Mouse (Mus musculus) ES-Bruce4 (cell line): ENCODE results near the gene Mybl2. TPM values are rescaled to one million over a fixed set of nuclear protein-coding genes. Genes with fewer than 3 reads are reported as not detected.

Source experiments
- H3K27ac ChIP-seq: 2 replicates; pipeline ENCODE4 v1.5.1; 2012; ENCODE audit warnings: low read length, inconsistent platforms; ENCODE audit not compliant: insufficient read depth
- H3K27me3 ChIP-seq: 2 replicates; pipeline ENCODE4 v1.6.1; 2012; ENCODE audit warnings: mild to moderate bottlenecking, low read length, inconsistent platforms; ENCODE audit not compliant: control insufficient read depth, poor library complexity, insufficient read depth, severe bottlenecking
- H3K36me3 ChIP-seq: 2 replicates; pipeline ENCODE4 v1.6.1; 2012; ENCODE audit warnings: inconsistent platforms, mild to moderate bottlenecking, low read length, moderate library complexity; ENCODE audit not compliant: control insufficient read depth, poor library complexity, insufficient read depth, severe bottlenecking
- H3K4me1 ChIP-seq: one replicate; pipeline ENCODE4 v1.8.1; 2011; ENCODE audit warnings: low read length; ENCODE audit not compliant: control insufficient read depth, insufficient read depth
- H3K4me3 ChIP-seq: 2 replicates; pipeline ENCODE4 v1.5.1; 2011; ENCODE audit warnings: low read depth, mild to moderate bottlenecking, low read length
- H3K9ac ChIP-seq: 2 replicates; pipeline ENCODE4 v1.6.1; 2012; ENCODE audit warnings: low read depth, mild to moderate bottlenecking, inconsistent platforms; ENCODE audit not compliant: poor library complexity, severe bottlenecking
- H3K9me3 ChIP-seq: replicated peaks from 2 replicates; pipeline ENCODE4 v1.6.1; 2012; ENCODE audit warnings: mild to moderate bottlenecking, low read length, inconsistent platforms; ENCODE audit not compliant: control insufficient read depth, poor library complexity, insufficient read depth, severe bottlenecking
- CTCF ChIP-seq: IDR thresholded peaks from one replicate; pipeline ENCODE4 v1.8.1; 2011; ENCODE audit warnings: low read depth, low read length
- EP300 ChIP-seq: IDR thresholded peaks from 2 replicates; pipeline ENCODE4 v1.6.1; 2011; ENCODE audit warnings: low read depth, low read length; ENCODE audit not compliant: insufficient read depth
- POLR2A ChIP-seq: IDR thresholded peaks from one replicate; pipeline ENCODE4 v1.8.1; 2011; ENCODE audit warnings: low read length; ENCODE audit not compliant: insufficient read depth
- polyA plus RNA-seq: library from polyadenylated mRNA; stranded (reverse); fragments of >200 nt; gene quantifications from 2 replicates; pipeline ENCODE4 v1.2.4, GENCODE M21; 2011; ENCODE audit warnings: low read depth; ENCODE audit not compliant: missing spikeins, insufficient read depth, insufficient read length

Gene Mybl2
- polyA plus RNA-seq, 1 experiment, result 471 TPM

- peaks cover 48% of the 10 kb centered on the region for H3K36me3 ChIP-seq
- TF ChIP-seq EP300 (no peak), CTCF (no peak), POLR2A (no peak)
- H3K4me3 ChIP-seq, result no peak overlapping the region
- H3K9me3 ChIP-seq, result no peaks in the 10 kb centered on the region
- no peaks in the 10 kb centered on the region for H3K4me1 ChIP-seq
- peak overlapping the region; percentile 8 for H3K27ac ChIP-seq
- no peaks in the 10 kb centered on the region for H3K27me3 ChIP-seq
- H3K9ac ChIP-seq, result no peak overlapping the region
Observed at GRCm38 (mm10) chr2:163085047-163085446, 30.6 kb downstream of the Mybl2 start.

GRCm38 (mm10) chr2:163086561-163086960 lies 32.1 kb downstream of the Mybl2 start:
- H3K36me3 ChIP-seq, result peaks cover 36% of the 10 kb centered on the region
- no peak for TF ChIP-seq POLR2A
- no peak for TF ChIP-seq EP300
- H3K27me3 ChIP-seq, result no peaks in the 10 kb centered on the region
- peak overlapping the region; percentile 51; the same call in 1 of the 2 replicates for H3K27ac ChIP-seq
- no peak overlapping the region for H3K4me3 ChIP-seq
- H3K4me1 ChIP-seq, result no peaks in the 10 kb centered on the region
- no peaks in the 10 kb centered on the region for H3K9me3 ChIP-seq
- no peak overlapping the region for H3K9ac ChIP-seq

- TF ChIP-seq CTCF, result no peak
- H3K27me3 ChIP-seq, result no peaks in the 10 kb centered on the region
- no peaks in the 10 kb centered on the region for H3K4me1 ChIP-seq
- no peaks in the 10 kb centered on the region for H3K9me3 ChIP-seq
- H3K36me3 ChIP-seq, result peaks cover 24% of the 10 kb centered on the region
- peak within 1 kb of the TSS; percentile 96 for H3K4me3 ChIP-seq
- peak within 1 kb of the TSS; percentile 51; the same call in 1 of the 2 replicates for H3K27ac ChIP-seq
- H3K9ac ChIP-seq, result peak within 1 kb of the TSS; percentile 86
Observed at GRCm38 (mm10) chr2:163087728-163088127, 33.2 kb downstream of the Mybl2 start, which contains the start of gene Gtsf1l. Gene Gtsf1l (minus strand): TSS chr2:163087855.

GRCm38 (mm10) chr2:163089475-163090123 lies 35.1 kb downstream of the Mybl2 start:
- Histone ChIP-seq H3K4me3 (peak overlapping the region; percentile 96), H3K4me1 (no peaks in the 10 kb centered on the region), H3K27me3 (no peaks in the 10 kb centered on the region), H3K9ac (peak overlapping the region; percentile 86), H3K27ac (peak overlapping the region; percentile 93), H3K9me3 (no peaks in the 10 kb centered on the region), H3K36me3 (peaks cover 15% of the 10 kb centered on the region)
- TF ChIP-seq POLR2A, result peak; percentile 67
- TF ChIP-seq EP300, result no peak
- TF ChIP-seq CTCF, result peak; percentile 75

GRCm38 (mm10) chr2:163094909-163095308 lies 40.4 kb downstream of the Mybl2 start:
- Histone ChIP-seq H3K9me3 (no peaks in the 10 kb centered on the region), H3K4me3 (no peak overlapping the region), H3K4me1 (peaks cover 5% of the 10 kb centered on the region), H3K27ac (no peak overlapping the region), H3K27me3 (no peaks in the 10 kb centered on the region), H3K36me3 (no peaks in the 10 kb centered on the region), H3K9ac (0 out of 2 replicates have a peak overlapping the region, but pooled peaks have one; percentile 5)
- TF ChIP-seq EP300 (no peak), CTCF (no peak), POLR2A (no peak)

GRCm38 (mm10) chr2:163095784-163096183 lies 41.3 kb downstream of the Mybl2 start:
- Histone ChIP-seq H3K4me3 (no peak overlapping the region), H3K4me1 (peaks cover 5% of the 10 kb centered on the region), H3K36me3 (no peaks in the 10 kb centered on the region), H3K27ac (peak overlapping the region; percentile 77), H3K9me3 (no peaks in the 10 kb centered on the region), H3K9ac (no peak overlapping the region), H3K27me3 (no peaks in the 10 kb centered on the region)
- TF ChIP-seq CTCF (no peak), EP300 (no peak), POLR2A (no peak)
